Mouse (Mus musculus) G1E-ER4 (cell line): Measurements from ENCODE around the gene Hapln4. TPM values are rescaled to one million over a fixed set of nuclear protein-coding genes. Genes with fewer than 3 reads are reported as not detected.

ENCODE experiments used
- GATA1 ChIP-seq: IDR thresholded peaks from one replicate; pipeline ENCODE4 v1.8.0; 2012; ENCODE audit warnings: low read length, inconsistent platforms
- polyA plus RNA-seq: library from polyadenylated mRNA; stranded (reverse); fragments of >175 nt; gene quantifications from 2 replicates; pipeline ENCODE4 v1.2.3, GENCODE M21; 2012

Hapln4 gene
- polyA plus RNA-seq: not detected in 2 replicates

- no peak for TF ChIP-seq GATA1
Measured at GRCm38 (mm10) chr8:70083285-70083684, at the start of gene Hapln4. Gene Hapln4 (plus strand): TSS chr8:70083457.

- no peak for TF ChIP-seq GATA1
Measured at GRCm38 (mm10) chr8:70037994-70038393, 45.3 kb upstream of the Hapln4 start.

GRCm38 (mm10) chr8:70041885-70042546 lies 41.2 kb upstream of the Hapln4 start:
- TF ChIP-seq GATA1: no peak

- TF ChIP-seq GATA1: no peak
Measured at GRCm38 (mm10) chr8:70042583-70043455, 40.4 kb upstream of the Hapln4 start, which contains the start of the genes Mau2 and Sugp1. Gene Mau2 (minus strand): TSS chr8:70042734. Gene Sugp1 (plus strand): TSS chr8:70042813.

GRCm38 (mm10) chr8:70043996-70044395 lies 39.3 kb upstream of the Hapln4 start:
- no peak for TF ChIP-seq GATA1

- TF ChIP-seq GATA1: no peak
Measured at GRCm38 (mm10) chr8:70049662-70050061, 33.6 kb upstream of the Hapln4 start.

GRCm38 (mm10) chr8:70057721-70058120 lies 25.5 kb upstream of the Hapln4 start:
- TF ChIP-seq GATA1: no peak

- TF ChIP-seq GATA1: no peak
Measured at GRCm38 (mm10) chr8:70071836-70072440, 11.3 kb upstream of the Hapln4 start.

GRCm38 (mm10) chr8:70072441-70073069 lies 10.7 kb upstream of the Hapln4 start, which contains the start of gene Tm6sf2:
Gene Tm6sf2 (plus strand): TSS chr8:70072924.
- no peak for TF ChIP-seq GATA1

GRCm38 (mm10) chr8:70073120-70073519 lies 10.1 kb upstream of the Hapln4 start:
- TF ChIP-seq GATA1: no peak

- TF ChIP-seq GATA1: no peak
Measured at GRCm38 (mm10) chr8:70073682-70074081, 9.6 kb upstream of the Hapln4 start.

- no peak for TF ChIP-seq GATA1
Measured at GRCm38 (mm10) chr8:70081976-70082375, 1.3 kb upstream of the Hapln4 start.

GRCm38 (mm10) chr8:70084191-70085065 lies 1.2 kb downstream of the Hapln4 start:
- no peak for TF ChIP-seq GATA1

GRCm38 (mm10) chr8:70086151-70086550 lies 2.9 kb downstream of the Hapln4 start:
- TF ChIP-seq GATA1: no peak

- TF ChIP-seq GATA1: no peak
Measured at GRCm38 (mm10) chr8:70087237-70087636, 4.0 kb downstream of the Hapln4 start.
